Mouse (Mus musculus): ENCODE measurements around the gene Stambpl1.

DNA sequence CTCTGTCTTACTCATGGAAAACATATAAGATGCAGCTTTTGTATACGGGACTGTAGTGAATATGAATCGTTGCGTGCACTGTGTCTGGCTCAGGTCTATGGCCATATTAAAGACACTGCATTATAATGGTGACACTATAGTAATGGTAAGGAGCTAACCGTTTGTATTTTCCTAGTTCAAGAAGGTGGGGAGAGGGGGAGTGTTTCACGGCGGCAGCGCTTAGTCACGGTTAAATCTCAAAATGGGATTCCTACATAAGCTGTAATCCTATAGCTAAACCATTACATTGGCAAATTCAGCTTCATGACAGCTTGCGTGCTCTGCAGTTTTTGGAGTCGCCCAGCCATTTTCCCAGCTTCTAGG is 403 bp upstream of the Stambpl1 start:
- TF ChIP-seq ETS1 (IDR thresholded peaks at IDR 0.05; ENCODE audit: low read depth, low read length) (no peak), JUND (IDR thresholded peaks at IDR 0.05; ENCODE audit: low read depth, low read length) (no peak), EP300 (IDR thresholded peaks at IDR 0.05; ENCODE audit: low read depth in 1 of 2, low read length in 2 of 2) (no peak), CTCF (IDR thresholded peaks at IDR 0.05 in 2 of 3, conservative IDR thresholded peaks at IDR 0.05 in 1 of 3; ENCODE audit: control insufficient read depth in 1 of 3, insufficient read depth in 1 of 3, low read depth in 2 of 3, low read length in 3 of 3, poor library complexity in 1 of 3, severe bottlenecking in 1 of 3) (no peak), HCFC1 (IDR thresholded peaks at IDR 0.05; ENCODE audit: low read depth, low read length) (no peak), USF2 (IDR thresholded peaks at IDR 0.05; ENCODE audit: borderline replicate concordance in 1 of 2, insufficient read depth in 1 of 2, low read depth in 1 of 2, low read length in 2 of 2) (no peak)
